Mouse (Mus musculus) erythroblast, adult 5-6 weeks (primary cell): Measurements from ENCODE around the gene Olfr65. TPM values are rescaled to one million over a fixed set of nuclear protein-coding genes. Genes with fewer than 3 reads are reported as not detected.

Experiments used
- total RNA-seq, 2 experiments: library from RNA; stranded (forward) in 1 of 2; stranded (reverse) in 1 of 2; fragments of 150-400 nt in 1 of 2; fragments of 200-764, 138-1000 nt in 1 of 2; gene quantifications; 2 replicates each; pipeline versions ENCODE4 v1.2.3 to v1.2.4; 2015 to 2017; ENCODE audit warnings: low replicate concordance in 2 of 2

The Olfr65 gene
- total RNA-seq, 2 experiments from 2014 or later, result not detected

Other genes starting within 250 kb of the Olfr65 start
Only the 30 nearest of the 34 such genes appear.
- 0.21 TPM in 1 of 2 replicates, not detected in the other for gene Olfr624, start 232.3 kb upstream of the Olfr65 start, total RNA-seq (2015; ENCODE audit: low replicate concordance)
- gene Olfr624, start 232.3 kb upstream of the Olfr65 start, total RNA-seq (2017; ENCODE audit: low replicate concordance), result not detected in 2 replicates
- not detected in 2 replicates for gene Olfr625-ps1, start 220.8 kb upstream of the Olfr65 start, total RNA-seq (2015; ENCODE audit: low replicate concordance)
- gene Olfr625-ps1, start 220.8 kb upstream of the Olfr65 start, total RNA-seq (2017; ENCODE audit: low replicate concordance), result not detected in 2 replicates
- not detected in 2 replicates for gene Olfr243, start 188.8 kb upstream of the Olfr65 start, total RNA-seq (2015; ENCODE audit: low replicate concordance)
- gene Olfr243, start 188.8 kb upstream of the Olfr65 start, total RNA-seq (2017; ENCODE audit: low replicate concordance), result 0.28 TPM in 1 of 2 replicates, not detected in the other
- not detected in 2 replicates for gene Olfr628, start 173.1 kb upstream of the Olfr65 start, total RNA-seq (2015; ENCODE audit: low replicate concordance)
- gene Olfr628, start 173.1 kb upstream of the Olfr65 start, total RNA-seq (2017; ENCODE audit: low replicate concordance), result not detected in 2 replicates
- not detected in 2 replicates for gene Olfr629, start 158.5 kb upstream of the Olfr65 start, total RNA-seq (2015; ENCODE audit: low replicate concordance)
- gene Olfr629, start 158.5 kb upstream of the Olfr65 start, total RNA-seq (2017; ENCODE audit: low replicate concordance), result 0.43 TPM in 1 of 2 replicates, not detected in the other
- gene Olfr630, start 146.2 kb upstream of the Olfr65 start, total RNA-seq (2015; ENCODE audit: low replicate concordance), result not detected in 2 replicates
- 1.5 TPM in 1 of 2 replicates, not detected in the other for gene Olfr630, start 146.2 kb upstream of the Olfr65 start, total RNA-seq (2017; ENCODE audit: low replicate concordance)
- gene Olfr69, start 131.9 kb upstream of the Olfr65 start, total RNA-seq (2015; ENCODE audit: low replicate concordance), result 2.7 and 5.6 TPM in 2 replicates
- gene Olfr69, start 131.9 kb upstream of the Olfr65 start, total RNA-seq (2017; ENCODE audit: low replicate concordance), result 0.70 and 1.1 TPM in 2 replicates
- gene Olfr68, start 123.8 kb upstream of the Olfr65 start, total RNA-seq (2015; ENCODE audit: low replicate concordance), result 1.0 and 1.3 TPM in 2 replicates
- 1.4 and 1.5 TPM in 2 replicates for gene Olfr68, start 123.8 kb upstream of the Olfr65 start, total RNA-seq (2017; ENCODE audit: low replicate concordance)
- 5.0 and 10.2 TPM in 2 replicates for gene Olfr67, start 111.7 kb upstream of the Olfr65 start, total RNA-seq (2015; ENCODE audit: low replicate concordance)
- 2.8 and 4.2 TPM in 2 replicates for gene Olfr67, start 111.7 kb upstream of the Olfr65 start, total RNA-seq (2017; ENCODE audit: low replicate concordance)
- 39,556 and 40,045 TPM in 2 replicates for gene Hbb-bt, start 89.5 kb upstream of the Olfr65 start, total RNA-seq (2015; ENCODE audit: low replicate concordance)
- gene Hbb-bt, start 89.5 kb upstream of the Olfr65 start, total RNA-seq (2017; ENCODE audit: low replicate concordance), result 14,681 and 15,230 TPM in 2 replicates
- 179,259 and 187,171 TPM in 2 replicates for gene Hbb-bs, start 75.4 kb upstream of the Olfr65 start, total RNA-seq (2015; ENCODE audit: low replicate concordance)
- gene Hbb-bs, start 75.4 kb upstream of the Olfr65 start, total RNA-seq (2017; ENCODE audit: low replicate concordance), result 69,583 and 76,927 TPM in 2 replicates
- not detected in 2 replicates for gene Hbb-bh2, start 63.0 kb upstream of the Olfr65 start, total RNA-seq (2015; ENCODE audit: low replicate concordance)
- 1.0 and 4.6 TPM in 2 replicates for gene Hbb-bh2, start 63.0 kb upstream of the Olfr65 start, total RNA-seq (2017; ENCODE audit: low replicate concordance)
- not detected in 2 replicates for gene Hbb-bh1, start 60.3 kb upstream of the Olfr65 start, total RNA-seq (2015; ENCODE audit: low replicate concordance)
- not detected in 2 replicates for gene Hbb-bh1, start 60.3 kb upstream of the Olfr65 start, total RNA-seq (2017; ENCODE audit: low replicate concordance)
- gene Hbb-y, start 50.3 kb upstream of the Olfr65 start, total RNA-seq (2015; ENCODE audit: low replicate concordance), result 2.9 and 8.6 TPM in 2 replicates
- gene Hbb-y, start 50.3 kb upstream of the Olfr65 start, total RNA-seq (2017; ENCODE audit: low replicate concordance), result not detected in 2 replicates
- not detected in 2 replicates for gene Olfr66, start 17.2 kb upstream of the Olfr65 start, total RNA-seq (2015; ENCODE audit: low replicate concordance)
- not detected in 2 replicates for gene Olfr66, start 17.2 kb upstream of the Olfr65 start, total RNA-seq (2017; ENCODE audit: low replicate concordance)
- gene Olfr64, start 9.0 kb upstream of the Olfr65 start, total RNA-seq (2015; ENCODE audit: low replicate concordance), result not detected in 2 replicates
- gene Olfr64, start 9.0 kb upstream of the Olfr65 start, total RNA-seq (2017; ENCODE audit: low replicate concordance), result 0.14 and 0.34 TPM in 2 replicates
- gene Olfr631, start 25.3 kb downstream of the Olfr65 start, total RNA-seq (2015; ENCODE audit: low replicate concordance), result 1.0 TPM in 1 of 2 replicates, not detected in the other
- 2.1 TPM in 1 of 2 replicates, not detected in the other for gene Olfr631, start 25.3 kb downstream of the Olfr65 start, total RNA-seq (2017; ENCODE audit: low replicate concordance)
- gene Olfr632, start 30.9 kb downstream of the Olfr65 start, total RNA-seq (2015; ENCODE audit: low replicate concordance), result not detected in 2 replicates
- 1.7 TPM in 1 of 2 replicates, not detected in the other for gene Olfr632, start 30.9 kb downstream of the Olfr65 start, total RNA-seq (2017; ENCODE audit: low replicate concordance)
- gene Olfr633, start 41.0 kb downstream of the Olfr65 start, total RNA-seq (2015; ENCODE audit: low replicate concordance), result not detected in 2 replicates
- gene Olfr633, start 41.0 kb downstream of the Olfr65 start, total RNA-seq (2017; ENCODE audit: low replicate concordance), result not detected in 2 replicates
- gene Olfr635, start 67.7 kb downstream of the Olfr65 start, total RNA-seq (2015; ENCODE audit: low replicate concordance), result not detected in 2 replicates
- gene Olfr635, start 67.7 kb downstream of the Olfr65 start, total RNA-seq (2017; ENCODE audit: low replicate concordance), result 0.09 and 0.14 TPM in 2 replicates
- gene Olfr638, start 95.3 kb downstream of the Olfr65 start, total RNA-seq (2015; ENCODE audit: low replicate concordance), result not detected in 2 replicates
- gene Olfr638, start 95.3 kb downstream of the Olfr65 start, total RNA-seq (2017; ENCODE audit: low replicate concordance), result not detected in 2 replicates
- gene Olfr639, start 113.8 kb downstream of the Olfr65 start, total RNA-seq (2015; ENCODE audit: low replicate concordance), result not detected in 2 replicates
- 0.09 and 0.14 TPM in 2 replicates for gene Olfr639, start 113.8 kb downstream of the Olfr65 start, total RNA-seq (2017; ENCODE audit: low replicate concordance)
- gene Olfr640, start 122.1 kb downstream of the Olfr65 start, total RNA-seq (2015; ENCODE audit: low replicate concordance), result not detected in 2 replicates
- not detected in 2 replicates for gene Olfr640, start 122.1 kb downstream of the Olfr65 start, total RNA-seq (2017; ENCODE audit: low replicate concordance)
- not detected in 2 replicates for gene Olfr641, start 132.0 kb downstream of the Olfr65 start, total RNA-seq (2015; ENCODE audit: low replicate concordance)
- gene Olfr641, start 132.0 kb downstream of the Olfr65 start, total RNA-seq (2017; ENCODE audit: low replicate concordance), result 0.98 TPM in 1 of 2 replicates, not detected in the other
- not detected in 2 replicates for gene Olfr642, start 149.2 kb downstream of the Olfr65 start, total RNA-seq (2015; ENCODE audit: low replicate concordance)
- gene Olfr642, start 149.2 kb downstream of the Olfr65 start, total RNA-seq (2017; ENCODE audit: low replicate concordance), result 0.14 TPM in 1 of 2 replicates, not detected in the other
- gene 4930516K23Rik, start 158.0 kb downstream of the Olfr65 start, total RNA-seq (2015; ENCODE audit: low replicate concordance), result not detected in 2 replicates
- not detected in 2 replicates for gene 4930516K23Rik, start 158.0 kb downstream of the Olfr65 start, total RNA-seq (2017; ENCODE audit: low replicate concordance)
- not detected in 2 replicates for gene Olfr644, start 168.4 kb downstream of the Olfr65 start, total RNA-seq (2015; ENCODE audit: low replicate concordance)
- gene Olfr644, start 168.4 kb downstream of the Olfr65 start, total RNA-seq (2017; ENCODE audit: low replicate concordance), result not detected in 2 replicates
- gene Olfr645, start 182.0 kb downstream of the Olfr65 start, total RNA-seq (2015; ENCODE audit: low replicate concordance), result not detected in 2 replicates
- not detected in 2 replicates for gene Olfr645, start 182.0 kb downstream of the Olfr65 start, total RNA-seq (2017; ENCODE audit: low replicate concordance)
- gene Olfr646, start 201.4 kb downstream of the Olfr65 start, total RNA-seq (2015; ENCODE audit: low replicate concordance), result not detected in 2 replicates
- not detected in 2 replicates for gene Olfr646, start 201.4 kb downstream of the Olfr65 start, total RNA-seq (2017; ENCODE audit: low replicate concordance)
- not detected in 2 replicates for gene Ubqln5, start 226.3 kb downstream of the Olfr65 start, total RNA-seq (2015; ENCODE audit: low replicate concordance)
- gene Ubqln5, start 226.3 kb downstream of the Olfr65 start, total RNA-seq (2017; ENCODE audit: low replicate concordance), result not detected in 2 replicates